In genomic region chr17:34645831-34646511, GRCm38 (mm10) we compare ENCODE assay signal across 9 mouse cellular contexts. TPM values are rescaled to one million over a fixed set of nuclear protein-coding genes. Genes with fewer than 3 reads are reported as not detected.
DNase-seq lines count a peak whose midpoint lies in the region; ATAC-seq and TF ChIP-seq lines count a peak whose summit lies in the region.
"Had no signal": no experiment of that assay in that cellular context is flagged by ENCODE, and none has a peak within 500 bp of the region (broad histone marks: within the 10 kb centered on the region; RNA-seq: fewer than 3 reads in every experiment).

No protein-coding gene starts in this region.

- H3K4me3 ChIP-seq in forebrain, embryonic 12.5 days (replicated peaks), result peak overlapping the region; percentile 54; the same call in 1 of the 2 replicates
- no peak overlapping the region for H3K4me3 ChIP-seq in forebrain, embryonic 11.5 days (ENCODE audit: low read depth, low read length)
- peak overlapping the region; percentile 82 for H3K4me3 ChIP-seq in midbrain, embryonic 10.5 days
- no peak overlapping the region for H3K4me3 ChIP-seq in midbrain, embryonic 11.5 days (ENCODE audit: low read depth, low read length)
- H3K4me3 ChIP-seq in stomach, postnatal 0 days (ENCODE audit: low read depth, low read length), result no peak overlapping the region

- no peak for TF ChIP-seq EP300 in stomach, postnatal 0 days (optimal IDR thresholded peaks at IDR 0.05)

- no peak for TF ChIP-seq CTCF in stomach, postnatal 0 days (IDR thresholded peaks at IDR 0.05; ENCODE audit: low read depth)

- H3K4me1 ChIP-seq in forebrain, embryonic 12.5 days, result peaks cover 38% of the 10 kb centered on the region
- peaks cover 17% of the 10 kb centered on the region for H3K4me1 ChIP-seq in forebrain, embryonic 11.5 days (replicated peaks; ENCODE audit: control insufficient read depth, insufficient read depth, low read length)
- H3K4me1 ChIP-seq in midbrain, embryonic 10.5 days, result peaks cover 44% of the 10 kb centered on the region
- peaks cover 23% of the 10 kb centered on the region for H3K4me1 ChIP-seq in midbrain, embryonic 11.5 days (ENCODE audit: control insufficient read depth, insufficient read depth, low read length)
- H3K4me1 ChIP-seq in stomach, postnatal 0 days (replicated peaks; ENCODE audit: control insufficient read depth, insufficient read depth), result no peaks in the 10 kb centered on the region; the same call in 1 of the 2 replicates

- H3K36me3 ChIP-seq in forebrain, embryonic 12.5 days (replicated peaks), result peaks cover 26% of the 10 kb centered on the region
- H3K36me3 ChIP-seq in forebrain, embryonic 11.5 days (ENCODE audit: control insufficient read depth, insufficient read depth, low read length), result peaks cover 4% of the 10 kb centered on the region; the same call in 1 of the 2 replicates
- peaks cover 40% of the 10 kb centered on the region for H3K36me3 ChIP-seq in midbrain, embryonic 10.5 days
- H3K36me3 ChIP-seq in midbrain, embryonic 11.5 days (ENCODE audit: control insufficient read depth, insufficient read depth, low read length), result 0 out of 2 replicates have a peak, but pooled peaks cover 6% of the 10 kb centered on the region
- H3K36me3 ChIP-seq in stomach, postnatal 0 days (ENCODE audit: control insufficient read depth, insufficient read depth, low read length), result peaks cover 5% of the 10 kb centered on the region

- H3K9ac ChIP-seq in forebrain, embryonic 12.5 days, result no peak overlapping the region
- H3K9ac ChIP-seq in forebrain, embryonic 11.5 days (ENCODE audit: low read length), result no peak overlapping the region
- no peak overlapping the region for H3K9ac ChIP-seq in midbrain, embryonic 11.5 days (ENCODE audit: low read length)
- no peak overlapping the region for H3K9ac ChIP-seq in stomach, postnatal 0 days (ENCODE audit: low read length)

- DNase-seq in forebrain, embryonic 11.5 days (ENCODE audit: low spot score), result no peak
- no peak for DNase-seq in midbrain, embryonic 10.5 days (ENCODE audit: low spot score)
- DNase-seq in midbrain, embryonic 11.5 days (ENCODE audit: low spot score, missing footprints), result no peak
- peak; percentile 32 for DNase-seq in induced T-regulatory cell, adult 2 months (ENCODE audit: low read depth)
- no peak for DNase-seq in stomach, postnatal 0 days (ENCODE audit: low spot score)
- no peak for DNase-seq in urinary bladder, adult 18-20 months (ENCODE audit: low spot score in 2 of 2)
- no peak for DNase-seq in embryo, embryonic 9.5 days (ENCODE audit: extremely low spot score)

- H3K27ac ChIP-seq in forebrain, embryonic 12.5 days, result 0 out of 2 replicates have a peak overlapping the region, but pooled peaks have one; percentile 31
- no peak overlapping the region for H3K27ac ChIP-seq in forebrain, embryonic 11.5 days (ENCODE audit: low read depth, low read length)
- H3K27ac ChIP-seq in midbrain, embryonic 10.5 days (replicated peaks), result no peak overlapping the region; the same call in 1 of the 2 replicates
- no peak overlapping the region for H3K27ac ChIP-seq in midbrain, embryonic 11.5 days (ENCODE audit: low read depth, low read length)
- no peak overlapping the region; the same call in 1 of the 2 replicates for H3K27ac ChIP-seq in stomach, postnatal 0 days (replicated peaks)

- H3K27me3 ChIP-seq in forebrain, embryonic 12.5 days, result no peaks in the 10 kb centered on the region
- no peaks in the 10 kb centered on the region for H3K27me3 ChIP-seq in forebrain, embryonic 11.5 days (ENCODE audit: control insufficient read depth, insufficient read depth, low read length)
- no peaks in the 10 kb centered on the region for H3K27me3 ChIP-seq in midbrain, embryonic 10.5 days (ENCODE audit: low read depth, poor library complexity, severe bottlenecking)
- H3K27me3 ChIP-seq in midbrain, embryonic 11.5 days (ENCODE audit: control insufficient read depth, insufficient read depth, low read length), result no peaks in the 10 kb centered on the region
- H3K27me3 ChIP-seq in stomach, postnatal 0 days (ENCODE audit: control insufficient read depth, insufficient read depth, low read length), result no peaks in the 10 kb centered on the region

- ATAC-seq in forebrain, embryonic 12.5 days (ENCODE audit: low FRiP score), result no peak
- no peak for ATAC-seq in forebrain, embryonic 11.5 days (replicated peaks; ENCODE audit: low FRiP score)
- ATAC-seq in midbrain, embryonic 11.5 days (ENCODE audit: low FRiP score), result no peak
- no peak for ATAC-seq in stomach, postnatal 0 days (ENCODE audit: low FRiP score, low TSS enrichment)

- H3K4me2 ChIP-seq in forebrain, embryonic 12.5 days, result peak overlapping the region; percentile 59
- no peak overlapping the region for H3K4me2 ChIP-seq in forebrain, embryonic 11.5 days (ENCODE audit: low read depth, low read length, severe bottlenecking)
- H3K4me2 ChIP-seq in midbrain, embryonic 11.5 days, result no peak overlapping the region; the same call in 1 of the 2 replicates
- peak overlapping the region; percentile 83; the same call in 1 of the 2 replicates for H3K4me2 ChIP-seq in stomach, postnatal 0 days (replicated peaks; ENCODE audit: low read depth)

- H3K9me3 ChIP-seq in forebrain, embryonic 12.5 days, result no peaks in the 10 kb centered on the region
- no peaks in the 10 kb centered on the region for H3K9me3 ChIP-seq in forebrain, embryonic 11.5 days (ENCODE audit: control insufficient read depth, low read length)
- no peaks in the 10 kb centered on the region for H3K9me3 ChIP-seq in midbrain, embryonic 10.5 days (replicated peaks)
- H3K9me3 ChIP-seq in midbrain, embryonic 11.5 days (ENCODE audit: control insufficient read depth, low read length), result no peaks in the 10 kb centered on the region
- no peaks in the 10 kb centered on the region for H3K9me3 ChIP-seq in stomach, postnatal 0 days (ENCODE audit: control insufficient read depth, low read length)

- 92% methylated on average over 30 of the region's 30 CpGs for WGBS in forebrain, embryonic 12.5 days
- WGBS in forebrain, embryonic 11.5 days, result 91% methylated on average over 30 of the region's 30 CpGs
- WGBS in midbrain, embryonic 10.5 days, result 93% methylated on average over 30 of the region's 30 CpGs
- 90% methylated on average over 30 of the region's 30 CpGs for WGBS in midbrain, embryonic 11.5 days
- WGBS in stomach, postnatal 0 days, result 85% methylated on average over 30 of the region's 30 CpGs

RNA-seq across cellular contexts. Expression of gene Atf6b, which starts 1.0 kb away (rescaled TPM):
- polyA plus RNA-seq in forebrain, embryonic 12.5 days (2016; fragmentation: Nextera tagmentation; extraction: Ambion mirVana), result 107 and 109 TPM in 2 replicates
- 79.5 and 82.9 TPM in 2 replicates for polyA plus RNA-seq in forebrain, embryonic 11.5 days (2014; fragmentation: Nextera tagmentation; extraction: Ambion mirVana)
- 111 and 123 TPM in 2 replicates for polyA plus RNA-seq in midbrain, embryonic 10.5 days (2016; fragmentation: Nextera tagmentation; extraction: Ambion mirVana)
- 68.2 and 77.6 TPM in 2 replicates for polyA plus RNA-seq in midbrain, embryonic 11.5 days (2014; fragmentation: Nextera tagmentation; extraction: Ambion mirVana)
- 35.4 and 39.3 TPM in 2 replicates for polyA plus RNA-seq in stomach, postnatal 0 days (2015; fragmentation: Nextera tagmentation; extraction: Ambion mirVana)

RNA-seq across cellular contexts. Expression of gene Fkbpl, which starts 1.4 kb away (rescaled TPM):
- polyA plus RNA-seq in forebrain, embryonic 12.5 days (2016; fragmentation: Nextera tagmentation; extraction: Ambion mirVana), result 13.9 and 14.6 TPM in 2 replicates
- 14.5 and 18.2 TPM in 2 replicates for polyA plus RNA-seq in forebrain, embryonic 11.5 days (2014; fragmentation: Nextera tagmentation; extraction: Ambion mirVana)
- 16.8 and 18.9 TPM in 2 replicates for polyA plus RNA-seq in midbrain, embryonic 10.5 days (2016; fragmentation: Nextera tagmentation; extraction: Ambion mirVana)
- polyA plus RNA-seq in midbrain, embryonic 11.5 days (2014; fragmentation: Nextera tagmentation; extraction: Ambion mirVana), result 14.4 and 15.1 TPM in 2 replicates
- 12.4 and 12.8 TPM in 2 replicates for polyA plus RNA-seq in stomach, postnatal 0 days (2015; fragmentation: Nextera tagmentation; extraction: Ambion mirVana)

RNA-seq across cellular contexts. Expression of gene Prrt1, which starts 16.6 kb away (rescaled TPM):
- polyA plus RNA-seq in forebrain, embryonic 12.5 days (2016; fragmentation: Nextera tagmentation; extraction: Ambion mirVana), result 2.9 and 3.9 TPM in 2 replicates
- 2.4 and 2.7 TPM in 2 replicates for polyA plus RNA-seq in forebrain, embryonic 11.5 days (2014; fragmentation: Nextera tagmentation; extraction: Ambion mirVana)
- polyA plus RNA-seq in midbrain, embryonic 10.5 days (2016; fragmentation: Nextera tagmentation; extraction: Ambion mirVana), result 0.54 and 1.2 TPM in 2 replicates
- polyA plus RNA-seq in midbrain, embryonic 11.5 days (2014; fragmentation: Nextera tagmentation; extraction: Ambion mirVana), result 1.8 and 2.4 TPM in 2 replicates
- polyA plus RNA-seq in stomach, postnatal 0 days (2015; fragmentation: Nextera tagmentation; extraction: Ambion mirVana), result 0.44 and 0.67 TPM in 2 replicates

RNA-seq across cellular contexts. Expression of gene Ppt2, which starts 17.7 kb away (rescaled TPM):
- polyA plus RNA-seq in forebrain, embryonic 12.5 days (2016; fragmentation: Nextera tagmentation; extraction: Ambion mirVana), result 20.3 and 21.2 TPM in 2 replicates
- 26.4 and 29.0 TPM in 2 replicates for polyA plus RNA-seq in forebrain, embryonic 11.5 days (2014; fragmentation: Nextera tagmentation; extraction: Ambion mirVana)
- 22.5 and 23.6 TPM in 2 replicates for polyA plus RNA-seq in midbrain, embryonic 10.5 days (2016; fragmentation: Nextera tagmentation; extraction: Ambion mirVana)
- 25.8 and 26.4 TPM in 2 replicates for polyA plus RNA-seq in midbrain, embryonic 11.5 days (2014; fragmentation: Nextera tagmentation; extraction: Ambion mirVana)
- 16.5 and 18.7 TPM in 2 replicates for polyA plus RNA-seq in stomach, postnatal 0 days (2015; fragmentation: Nextera tagmentation; extraction: Ambion mirVana)

RNA-seq across cellular contexts. Expression of gene Tnxb, which starts 24.4 kb away (rescaled TPM):
- polyA plus RNA-seq in forebrain, embryonic 12.5 days (2016; fragmentation: Nextera tagmentation; extraction: Ambion mirVana), result 0.03 and 0.04 TPM in 2 replicates
- polyA plus RNA-seq in forebrain, embryonic 11.5 days (2014; fragmentation: Nextera tagmentation; extraction: Ambion mirVana), result 0.03 TPM in 1 of 2 replicates, not detected in the other
- polyA plus RNA-seq in midbrain, embryonic 10.5 days (2016; fragmentation: Nextera tagmentation; extraction: Ambion mirVana), result not detected in 2 replicates
- polyA plus RNA-seq in midbrain, embryonic 11.5 days (2014; fragmentation: Nextera tagmentation; extraction: Ambion mirVana), result 0.03 and 0.05 TPM in 2 replicates
- 1.9 and 2.4 TPM in 2 replicates for polyA plus RNA-seq in stomach, postnatal 0 days (2015; fragmentation: Nextera tagmentation; extraction: Ambion mirVana)
- polyA plus RNA-seq: embryonic facial prominence, embryonic 11.5 days had no signal

Comparison
In these comparisons a context has a peak if more than half of its experiments do, and no peak if none do; other contexts are left out.
1. H3K4me2 ChIP-seq: peak in forebrain, embryonic 12.5 days (single experiment) and stomach, postnatal 0 days (single experiment); none in forebrain, embryonic 11.5 days (single experiment) and midbrain, embryonic 11.5 days (single experiment).
2. H3K4me3 ChIP-seq: peak in forebrain, embryonic 12.5 days (single experiment) and midbrain, embryonic 10.5 days (single experiment); none in forebrain, embryonic 11.5 days (single experiment), midbrain, embryonic 11.5 days (single experiment) and stomach, postnatal 0 days (single experiment).